Mouse (Mus musculus) right cerebral cortex, adult 2 months (tissue): ENCODE measurements around the gene Gabbr2.
A peak's percentile ranks its signal among the peaks of the same experiment; 100 is the strongest.

Experiments used
- DNase-seq, 2 experiments: peaks; one replicate each; pipeline ENCODE4 v3.0.0; 2021 to 2022; ENCODE audit warnings: low spot score in 2 of 2

Gene Gabbr2

GRCm38 (mm10) chr4:46770635-46771034 lies 221.0 kb downstream of the Gabbr2 start:
- DNase-seq = peak; percentile 49 to 58

- DNase-seq = no peak
These were observed 221.6 kb downstream of the Gabbr2 start for GRCm38 (mm10) chr4:46770090-46770489.

GRCm38 (mm10) chr4:46766326-46766725 lies 225.3 kb downstream of the Gabbr2 start:
- DNase-seq = no peak

DNA sequence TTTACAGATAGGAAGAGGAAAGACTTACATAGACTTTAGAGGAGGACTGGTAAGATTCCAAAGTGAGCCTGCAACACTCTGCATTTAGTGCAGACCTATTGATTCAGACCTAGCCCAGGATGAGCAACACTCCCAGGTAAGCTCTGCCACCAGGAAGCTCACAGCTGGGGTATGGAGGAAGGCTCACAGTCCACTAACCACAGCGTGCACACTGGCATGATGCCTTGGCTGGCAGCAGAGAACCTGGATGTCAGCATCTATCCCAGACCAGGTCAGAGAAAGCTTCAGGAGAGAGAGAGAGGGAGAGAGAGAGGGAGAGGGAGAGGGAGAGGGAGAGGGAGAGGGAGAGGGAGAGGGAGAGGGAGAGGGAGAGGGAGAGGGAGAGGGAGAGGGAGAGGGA lies 231.8 kb downstream of the Gabbr2 start:
- DNase-seq = no peak

GRCm38 (mm10) chr4:46758340-46759041 lies 233.2 kb downstream of the Gabbr2 start:
- no peak for DNase-seq

DNA sequence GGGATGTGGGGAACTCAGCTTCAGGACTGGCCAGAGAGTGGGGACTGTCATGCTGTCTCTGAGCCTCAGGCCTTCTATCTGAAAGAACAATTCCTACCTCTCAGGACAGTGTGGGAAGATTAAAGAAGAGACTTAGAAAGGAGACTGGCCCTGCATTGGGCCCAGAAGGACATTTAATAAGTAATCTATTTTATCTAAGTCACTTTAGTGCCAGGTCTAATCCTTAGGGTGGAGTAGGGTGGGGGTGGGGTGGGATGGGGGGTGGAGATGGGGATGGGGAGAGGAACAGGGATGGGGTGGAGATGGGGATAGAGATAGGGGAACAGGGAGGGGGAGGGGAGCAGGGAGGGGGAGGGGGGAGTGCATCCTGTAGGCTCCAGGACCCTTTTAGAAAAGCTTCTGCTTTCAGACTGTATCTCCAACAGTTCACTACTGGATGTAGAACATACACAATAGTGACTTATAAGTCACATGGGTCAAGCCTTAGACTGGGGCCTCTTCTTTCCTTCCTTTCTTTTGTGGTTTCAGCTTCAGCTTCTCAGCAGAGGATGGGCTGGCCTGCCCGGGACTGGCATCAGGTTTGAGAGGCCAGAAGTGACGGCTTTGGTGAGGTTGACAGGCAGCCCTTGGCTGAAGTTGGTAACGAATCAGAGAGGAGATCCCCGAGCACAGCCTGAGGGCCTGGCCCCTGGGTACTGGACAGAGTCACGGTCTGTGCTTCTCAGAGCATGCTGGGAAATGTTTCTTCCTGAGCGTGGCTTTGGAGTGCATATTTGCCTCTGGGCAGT lies 237.1 kb downstream of the Gabbr2 start:
- no peak for DNase-seq

DNA sequence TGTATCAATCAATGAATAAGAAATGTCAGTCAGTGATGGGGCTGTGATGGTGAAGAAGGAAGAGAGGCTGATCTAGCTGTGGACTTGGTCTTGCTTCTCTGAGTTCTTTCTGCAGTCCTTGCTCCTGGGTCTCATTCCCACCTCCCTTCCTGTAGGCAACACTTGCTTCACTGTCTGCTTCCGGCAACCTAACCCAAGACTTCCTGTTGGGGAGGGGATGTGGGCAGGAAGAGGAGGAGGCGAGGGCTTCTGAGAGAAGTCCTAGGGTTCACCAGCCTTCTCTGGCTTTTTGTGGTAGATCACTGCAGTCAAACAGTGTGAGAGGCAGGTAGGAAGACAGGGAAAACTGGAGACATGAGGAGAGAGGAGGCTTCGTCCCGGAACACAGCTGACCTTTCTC lies 239.4 kb downstream of the Gabbr2 start:
- no peak for DNase-seq

DNA sequence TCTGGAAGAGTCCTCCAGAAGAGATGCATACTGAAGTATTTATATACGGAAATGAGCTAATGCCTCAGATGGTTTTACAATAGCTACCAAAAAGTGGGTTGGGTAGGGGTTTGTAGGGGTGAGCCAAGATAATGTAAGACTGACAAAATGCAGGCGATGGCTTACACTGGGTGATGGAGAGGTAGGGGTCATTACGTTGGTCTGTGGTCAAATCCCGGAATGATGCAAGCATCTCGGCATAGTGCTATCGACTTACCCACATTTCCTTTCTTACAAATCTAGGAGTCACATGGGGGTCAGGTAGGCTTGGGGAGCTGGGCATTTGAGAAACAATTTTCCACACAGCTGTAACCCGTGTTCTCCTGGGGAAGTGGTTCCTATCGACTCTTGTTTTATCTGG lies 242.7 kb downstream of the Gabbr2 start:
- no peak for DNase-seq

DNA sequence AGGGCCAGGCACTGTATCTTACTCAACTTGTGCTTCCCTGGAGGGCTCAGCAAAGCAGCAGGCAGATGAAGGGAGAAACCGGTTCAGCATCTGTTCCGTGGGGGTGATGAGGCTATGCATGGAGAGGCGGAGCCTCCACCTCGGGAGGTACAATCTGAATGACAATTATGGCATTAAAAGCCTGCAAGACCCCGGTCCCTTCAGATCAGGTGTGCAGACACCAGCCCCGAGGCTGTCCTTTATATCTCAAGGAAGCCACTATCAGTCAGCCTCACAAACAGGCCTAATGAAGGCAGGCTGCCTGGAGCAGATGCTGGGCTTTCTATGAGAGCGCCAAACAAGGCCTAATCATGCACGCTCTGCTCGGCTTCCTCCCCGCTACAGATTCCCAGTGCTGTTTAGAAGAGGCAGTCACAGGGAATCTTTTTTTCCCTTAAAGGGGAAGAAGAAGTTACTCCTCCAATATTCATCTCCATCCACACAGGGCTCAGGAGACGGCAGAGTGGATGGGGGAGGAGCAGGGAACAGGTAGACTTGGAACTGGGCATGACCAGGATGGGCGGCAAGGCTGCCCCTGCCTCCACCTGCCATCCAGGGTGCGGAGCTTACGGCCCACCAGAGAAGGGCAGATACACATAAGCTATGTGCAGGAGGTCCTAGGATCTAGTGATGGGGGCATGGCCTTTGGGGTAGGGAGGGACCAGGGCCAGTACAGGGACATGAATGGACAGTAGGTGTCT lies 244.5 kb downstream of the Gabbr2 start:
- peak; percentile 55 to 72 for DNase-seq

- DNase-seq = peak in 1 of 2 experiments; percentile 43
These were observed 246.1 kb downstream of the Gabbr2 start for GRCm38 (mm10) chr4:46745536-46745935.

DNA sequence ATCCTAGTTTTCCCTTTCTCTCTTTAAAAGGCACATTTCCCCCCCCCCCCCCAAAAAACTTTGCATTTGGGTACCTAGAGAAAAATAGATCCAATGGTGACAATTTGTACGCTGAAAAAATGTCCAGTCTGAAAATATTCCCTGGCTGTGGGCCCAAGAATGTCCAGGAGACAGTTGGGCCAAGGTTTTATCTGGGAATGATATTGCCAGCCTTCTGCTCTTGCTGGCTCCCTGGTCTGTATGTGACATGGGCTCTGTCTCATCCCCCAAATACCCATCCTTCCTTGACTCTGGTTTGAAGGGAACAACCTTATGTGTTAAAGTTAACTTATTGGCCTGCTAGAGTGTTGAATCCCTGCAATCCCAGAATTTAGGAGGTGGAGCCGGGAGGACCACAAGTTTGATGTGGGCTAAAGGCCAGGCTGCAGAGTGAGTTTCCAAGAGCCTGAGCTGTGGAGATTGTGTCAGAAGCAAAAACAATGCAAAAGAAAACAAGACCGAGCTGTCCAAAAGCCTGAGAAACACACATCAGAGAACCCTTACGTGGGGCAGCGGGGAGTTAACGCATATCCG lies 247.0 kb downstream of the Gabbr2 start:
- DNase-seq = no peak

DNA sequence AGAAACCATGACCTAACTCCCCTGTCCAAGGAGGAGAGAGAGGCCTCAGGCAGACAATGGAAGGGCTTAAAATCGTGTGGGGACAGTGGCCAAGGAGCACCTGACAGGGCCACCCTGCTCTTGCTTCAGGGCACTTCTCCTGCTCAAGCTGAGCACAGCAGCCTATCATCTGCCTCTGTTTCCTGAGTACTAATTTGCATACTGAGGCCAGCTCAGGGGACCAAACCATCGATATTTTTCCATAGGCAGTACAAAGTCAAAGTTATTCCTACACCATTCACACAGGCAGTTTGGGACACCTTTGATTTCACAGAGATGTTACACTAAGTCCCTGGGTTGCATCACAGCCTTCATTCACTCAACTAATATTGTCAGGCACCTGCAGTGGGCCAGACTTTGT lies 249.1 kb downstream of the Gabbr2 start:
- DNase-seq = no peak

DNA sequence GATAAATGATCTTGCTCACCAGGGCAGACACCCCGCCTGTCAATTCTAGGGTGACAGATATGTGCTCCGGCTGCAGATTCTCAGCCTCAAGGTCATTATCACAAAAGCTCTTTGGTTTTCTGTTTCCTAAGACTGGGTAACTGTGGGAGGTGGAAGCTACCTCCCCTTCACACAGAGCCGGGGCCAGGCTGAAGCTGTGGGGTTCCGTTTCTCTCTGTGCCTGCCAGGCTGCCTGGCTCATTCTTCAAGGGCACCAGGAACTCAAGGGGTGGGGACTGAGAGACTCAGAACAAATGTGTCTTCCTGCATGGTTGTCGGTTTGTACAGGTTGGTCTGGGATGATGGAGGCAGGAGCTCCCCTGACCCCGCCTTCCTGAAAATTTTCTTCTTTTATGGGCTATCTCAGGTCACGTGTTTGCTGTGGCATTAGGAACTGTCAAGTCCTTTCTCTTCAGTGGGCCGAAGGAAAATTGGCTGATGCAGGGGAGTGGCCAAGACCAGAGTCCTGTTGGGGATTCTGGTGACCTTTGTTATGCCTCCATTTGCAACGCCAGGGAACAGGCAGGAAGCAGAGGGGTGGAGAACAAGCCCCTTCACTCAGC lies 254.7 kb downstream of the Gabbr2 start:
- no peak for DNase-seq

GRCm38 (mm10) chr4:46734906-46735305 lies 256.8 kb downstream of the Gabbr2 start:
- no peak for DNase-seq

GRCm38 (mm10) chr4:46731590-46731989 lies 260.1 kb downstream of the Gabbr2 start:
- no peak for DNase-seq

GRCm38 (mm10) chr4:46729306-46730042 lies 262.2 kb downstream of the Gabbr2 start:
- DNase-seq = peak in 1 of 2 experiments; percentile 48

DNA sequence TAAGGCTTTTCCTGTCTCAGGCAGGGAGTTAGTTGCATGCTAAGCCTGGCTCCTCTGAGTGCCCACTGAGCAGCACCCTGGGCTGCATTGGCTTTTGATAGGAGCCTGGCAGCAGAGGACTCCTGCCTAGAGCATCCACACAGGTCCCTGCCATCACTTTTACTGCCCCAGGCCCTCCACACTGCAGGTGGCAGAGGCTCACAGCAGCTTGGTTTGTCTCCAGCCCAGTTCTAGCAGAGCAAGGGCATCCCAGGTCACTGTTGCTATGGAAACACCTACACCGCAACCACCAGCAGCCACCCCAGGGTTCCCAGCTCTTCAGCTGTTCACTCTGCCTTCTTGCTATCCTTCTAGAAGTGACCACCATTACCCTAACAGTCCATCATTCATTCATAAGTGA lies 263.4 kb downstream of the Gabbr2 start:
- DNase-seq = no peak

DNA sequence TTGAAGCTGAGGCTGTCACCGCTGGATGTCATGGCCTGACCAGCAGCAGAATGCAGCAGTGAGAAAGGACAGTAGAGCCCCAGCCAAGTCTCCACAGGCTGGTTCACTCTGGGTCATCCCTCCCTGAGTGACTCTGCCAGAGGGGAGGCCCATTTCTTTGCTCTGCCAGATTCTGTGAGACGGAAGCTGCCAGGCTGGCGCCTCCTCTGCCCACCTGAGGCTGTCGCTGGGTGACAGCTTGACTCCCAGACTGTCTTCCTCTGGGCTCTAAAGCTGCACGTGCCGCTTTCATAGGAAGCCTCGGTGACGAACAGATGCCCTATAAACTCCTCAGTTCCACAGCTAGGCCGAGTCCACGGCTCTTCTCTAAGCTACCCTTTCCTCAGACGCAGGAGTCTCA lies 264.5 kb downstream of the Gabbr2 start:
- no peak for DNase-seq

GRCm38 (mm10) chr4:46720821-46721557 lies 270.7 kb downstream of the Gabbr2 start:
- no peak for DNase-seq

GRCm38 (mm10) chr4:46720070-46720469 lies 271.6 kb downstream of the Gabbr2 start:
- no peak for DNase-seq
